Mouse (Mus musculus) layer of hippocampus, adult 18-20 months (tissue): Measurements from ENCODE around the gene Srrm4. TPM values are rescaled to one million over a fixed set of nuclear protein-coding genes. Genes with fewer than 3 reads are reported as not detected.

Source experiments
- DNase-seq, 2 experiments: peaks; one replicate each; pipeline ENCODE4 v3.0.0; 2022; ENCODE audit warnings: low spot score in 2 of 2
- total RNA-seq, 2 experiments: library from RNA; stranded (reverse); gene quantifications; 2 replicates each; pipeline ENCODE4 v1.2.3; 2021

The Srrm4 gene
- total RNA-seq, 2 experiments from 2014 or later = 23.8 to 27.2 TPM

- no peak for DNase-seq
Observed at GRCm38 (mm10) chr5:116553868-116554267, 37.7 kb downstream of the Srrm4 start.

- no peak for DNase-seq
Observed at GRCm38 (mm10) chr5:116553106-116553505, 38.5 kb downstream of the Srrm4 start.

GRCm38 (mm10) chr5:116552584-116552983 is 39.0 kb downstream of the Srrm4 start:
- DNase-seq = no peak

GRCm38 (mm10) chr5:116545746-116546145 is 45.9 kb downstream of the Srrm4 start:
- no peak for DNase-seq

GRCm38 (mm10) chr5:116542317-116542716 is 49.3 kb downstream of the Srrm4 start:
- DNase-seq = no peak

GRCm38 (mm10) chr5:116541128-116541527 is 50.5 kb downstream of the Srrm4 start:
- DNase-seq = no peak

GRCm38 (mm10) chr5:116539360-116539759 is 52.3 kb downstream of the Srrm4 start:
- no peak for DNase-seq

- DNase-seq = no peak
Observed at GRCm38 (mm10) chr5:116538491-116538890, 53.1 kb downstream of the Srrm4 start.

GRCm38 (mm10) chr5:116526324-116526723 is 65.3 kb downstream of the Srrm4 start:
- peak; percentile 77 to 88 for DNase-seq

- no peak for DNase-seq
Observed at GRCm38 (mm10) chr5:116525308-116525707, 66.3 kb downstream of the Srrm4 start.

- no peak for DNase-seq
Observed at GRCm38 (mm10) chr5:116523553-116523952, 68.1 kb downstream of the Srrm4 start.

GRCm38 (mm10) chr5:116523079-116523478 is 68.5 kb downstream of the Srrm4 start:
- no peak for DNase-seq

- DNase-seq = no peak
Observed at GRCm38 (mm10) chr5:116522273-116522672, 69.3 kb downstream of the Srrm4 start.

- no peak for DNase-seq
Observed at GRCm38 (mm10) chr5:116518047-116518446, 73.6 kb downstream of the Srrm4 start.

- DNase-seq = no peak
Observed at GRCm38 (mm10) chr5:116512135-116512534, 79.5 kb downstream of the Srrm4 start.

- DNase-seq = no peak
Observed at GRCm38 (mm10) chr5:116510229-116510628, 81.4 kb downstream of the Srrm4 start.

GRCm38 (mm10) chr5:116501342-116501741 is 90.3 kb downstream of the Srrm4 start:
- DNase-seq = no peak

GRCm38 (mm10) chr5:116498880-116499640 is 92.6 kb downstream of the Srrm4 start:
- DNase-seq = peak; percentile 55 to 74

- DNase-seq = no peak
Observed at GRCm38 (mm10) chr5:116497866-116498265, 93.8 kb downstream of the Srrm4 start.

GRCm38 (mm10) chr5:116497205-116497604 is 94.4 kb downstream of the Srrm4 start:
- no peak for DNase-seq

GRCm38 (mm10) chr5:116496717-116497116 is 94.9 kb downstream of the Srrm4 start:
- DNase-seq = no peak

- no peak for DNase-seq
Observed at GRCm38 (mm10) chr5:116495466-116495865, 96.2 kb downstream of the Srrm4 start.

GRCm38 (mm10) chr5:116494377-116494776 is 97.2 kb downstream of the Srrm4 start:
- DNase-seq = no peak
